Mouse (Mus musculus): ENCODE results near the gene Bcl2l1. TPM values are rescaled to one million over a fixed set of nuclear protein-coding genes. Genes with fewer than 3 reads are reported as not detected.

Gene Bcl2l1
- polyA plus RNA-seq, 1 experiment from 2014 or later: 75.0 TPM

DNA sequence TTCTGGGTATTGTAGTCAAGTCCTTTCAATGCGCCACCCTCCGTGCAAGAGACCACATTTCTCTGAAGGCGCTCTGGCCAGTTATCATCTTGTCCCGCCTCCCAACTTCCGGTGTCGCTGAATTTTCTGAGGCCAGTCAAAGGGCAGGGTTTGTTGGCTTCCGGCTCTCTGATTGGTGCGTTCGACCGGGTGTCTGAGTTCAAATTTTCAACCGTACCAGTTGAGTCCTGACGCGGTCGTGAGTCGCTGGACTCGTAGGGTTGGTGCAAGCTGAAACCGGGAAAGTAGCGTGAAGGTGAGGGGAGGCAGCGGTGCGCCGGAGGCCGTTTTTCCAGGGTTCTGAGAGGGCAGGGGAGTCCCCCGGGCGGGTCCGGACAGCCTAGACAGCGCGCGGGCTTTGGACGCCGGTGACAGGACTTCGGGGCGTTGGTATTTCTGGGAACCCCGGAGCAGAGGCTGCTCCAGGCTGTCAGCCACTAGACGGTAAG lies 16.3 kb upstream of the Bcl2l1 start, which contains the start of gene Tpx2:
Gene Tpx2, plus strand, starts transcription at position 150 of the 488 bp plus-strand sequence.
- ATAC-seq (replicated peaks; ENCODE audit: low FRiP score, low TSS enrichment, low read depth) (peak; percentile 96), DNase-seq (ENCODE audit: low spot score) (peak; percentile 98)
- Histone ChIP-seq H3K4me2 (ENCODE audit: low read length) (peak within 1 kb of the TSS; percentile 51), H3K36me3 (ENCODE audit: control insufficient read depth, insufficient read depth, low read length) (peaks cover 15% of the 10 kb centered on the region), H3K27ac (ENCODE audit: low read depth) (peak within 1 kb of the TSS; percentile 72), H3K9me3 (ENCODE audit: control insufficient read depth, low read length) (no peaks in the 10 kb centered on the region), H3K27me3 (replicated peaks; ENCODE audit: control insufficient read depth, insufficient read depth, low read length) (no peaks in the 10 kb centered on the region), H3K9ac (ENCODE audit: low read length) (peak within 1 kb of the TSS; percentile 73), H3K4me3 (ENCODE audit: low read depth, low read length) (peak within 1 kb of the TSS; percentile 74), H3K4me1 (replicated peaks; ENCODE audit: control insufficient read depth, insufficient read depth, low read length) (peaks cover 17% of the 10 kb centered on the region)
- under 1% methylated on average over 34 of the region's 34 CpGs for WGBS

DNA sequence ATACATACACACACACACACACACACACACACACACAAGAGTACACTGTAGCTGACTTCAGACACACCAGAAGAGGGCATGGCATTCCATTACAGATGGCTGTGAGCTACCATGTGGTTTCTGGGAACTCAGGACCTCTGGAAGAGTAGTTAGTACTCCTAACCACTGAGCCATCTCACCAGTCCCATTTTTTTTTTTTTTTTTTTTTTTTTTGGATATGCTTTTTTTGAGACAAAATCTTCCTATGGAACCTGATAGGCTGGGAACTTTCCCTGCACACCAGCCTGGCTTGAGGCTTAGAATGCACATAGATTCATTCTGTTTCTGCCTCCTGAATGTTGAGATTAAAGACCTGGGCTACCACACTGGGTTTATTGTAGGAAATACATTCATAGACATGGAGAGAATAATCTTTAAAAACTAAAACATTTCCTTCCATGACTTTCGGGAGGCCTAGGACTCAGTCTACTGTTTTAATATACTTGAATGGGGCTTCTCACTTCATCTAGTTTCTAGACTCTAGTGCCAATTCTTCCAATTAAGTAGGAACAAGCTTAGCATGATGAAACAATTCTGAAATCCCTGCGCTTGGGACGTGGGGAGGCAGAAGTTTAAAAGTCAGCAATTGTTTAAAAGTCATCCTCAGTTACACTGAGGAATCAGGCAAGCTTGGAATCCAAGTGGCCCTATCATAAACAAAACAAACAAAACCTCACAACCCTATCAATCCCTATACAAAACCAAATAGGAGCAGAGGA lies 15.7 kb upstream of the Bcl2l1 start:
- Histone ChIP-seq H3K4me2 (ENCODE audit: low read length) (peak overlapping the region; percentile 51), H3K4me3 (ENCODE audit: low read depth, low read length) (peak overlapping the region; percentile 16; the same call in 1 of the 2 replicates), H3K36me3 (ENCODE audit: control insufficient read depth, insufficient read depth, low read length) (peaks cover 8% of the 10 kb centered on the region), H3K4me1 (replicated peaks; ENCODE audit: control insufficient read depth, insufficient read depth, low read length) (peaks cover 17% of the 10 kb centered on the region), H3K9me3 (ENCODE audit: control insufficient read depth, low read length) (no peaks in the 10 kb centered on the region), H3K27ac (ENCODE audit: low read depth) (no peak overlapping the region), H3K9ac (ENCODE audit: low read length) (no peak overlapping the region), H3K27me3 (replicated peaks; ENCODE audit: control insufficient read depth, insufficient read depth, low read length) (no peaks in the 10 kb centered on the region)
- ATAC-seq (replicated peaks; ENCODE audit: low FRiP score, low TSS enrichment, low read depth) (no peak), DNase-seq (ENCODE audit: low spot score) (peak; percentile 57)
- WGBS: 18% methylated on average over 3 of the region's 3 CpGs

DNA sequence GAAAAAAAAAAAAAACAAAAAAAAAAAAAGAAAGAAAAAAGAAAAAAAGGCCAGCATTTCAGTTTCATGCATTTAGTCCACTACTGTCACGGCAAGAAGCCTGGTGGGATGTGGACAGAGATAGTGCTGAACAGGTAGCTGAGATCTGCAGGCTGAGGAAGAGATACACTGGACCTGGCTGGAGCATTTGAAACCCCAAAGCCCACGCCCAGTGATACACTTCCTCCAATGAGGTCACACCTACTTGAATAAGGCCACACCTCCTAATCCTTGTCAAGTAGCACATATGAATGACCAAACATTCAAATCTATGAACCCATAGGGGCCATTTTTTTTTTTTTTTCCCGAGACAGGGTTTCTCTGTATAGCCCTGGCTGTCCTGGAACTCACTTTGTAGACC lies 11.2 kb upstream of the Bcl2l1 start:
- H3K9me3 ChIP-seq (ENCODE audit: control insufficient read depth, low read length): no peaks in the 10 kb centered on the region
- no peak overlapping the region for H3K4me2 ChIP-seq (ENCODE audit: low read length)
- ATAC-seq (replicated peaks; ENCODE audit: low FRiP score, low TSS enrichment, low read depth) (no peak), DNase-seq (ENCODE audit: low spot score) (no peak)
- 0 out of 2 replicates have a peak, but pooled peaks cover 3% of the 10 kb centered on the region for H3K4me1 ChIP-seq (replicated peaks; ENCODE audit: control insufficient read depth, insufficient read depth, low read length)
- no peak overlapping the region for H3K4me3 ChIP-seq (ENCODE audit: low read depth, low read length)
- H3K27me3 ChIP-seq (replicated peaks; ENCODE audit: control insufficient read depth, insufficient read depth, low read length): no peaks in the 10 kb centered on the region
- no peaks in the 10 kb centered on the region for H3K36me3 ChIP-seq (ENCODE audit: control insufficient read depth, insufficient read depth, low read length)
- WGBS: 78% methylated on average over 3 of the region's 3 CpGs
- H3K9ac ChIP-seq (ENCODE audit: low read length): no peak overlapping the region
- H3K27ac ChIP-seq (ENCODE audit: low read depth): no peak overlapping the region

DNA sequence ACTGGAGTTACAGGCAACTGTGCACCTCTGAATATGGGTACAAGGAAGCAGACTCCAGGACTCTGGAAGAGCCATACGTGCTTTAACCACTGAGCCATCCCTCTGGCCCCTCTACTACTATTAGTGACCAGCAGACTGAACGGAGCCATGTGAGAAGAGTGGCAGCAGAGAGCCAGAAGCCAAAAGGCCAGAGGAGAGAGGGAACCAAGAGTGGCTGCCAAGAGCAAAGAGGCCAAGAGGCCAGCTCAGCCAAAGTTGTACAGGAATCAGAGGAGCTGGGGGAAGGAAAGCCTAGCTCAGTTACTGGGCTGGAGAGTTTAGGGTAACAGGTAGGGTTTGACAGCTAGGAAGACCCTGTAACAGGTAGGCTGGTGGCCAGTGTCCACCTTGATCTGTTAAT lies 7.7 kb upstream of the Bcl2l1 start:
- Histone ChIP-seq H3K36me3 (ENCODE audit: control insufficient read depth, insufficient read depth, low read length) (no peaks in the 10 kb centered on the region), H3K27me3 (replicated peaks; ENCODE audit: control insufficient read depth, insufficient read depth, low read length) (no peaks in the 10 kb centered on the region), H3K4me1 (replicated peaks; ENCODE audit: control insufficient read depth, insufficient read depth, low read length) (no peaks in the 10 kb centered on the region), H3K27ac (ENCODE audit: low read depth) (no peak overlapping the region), H3K4me2 (ENCODE audit: low read length) (no peak overlapping the region), H3K4me3 (ENCODE audit: low read depth, low read length) (no peak overlapping the region), H3K9ac (ENCODE audit: low read length) (no peak overlapping the region), H3K9me3 (ENCODE audit: control insufficient read depth, low read length) (no peaks in the 10 kb centered on the region)
- ATAC-seq (replicated peaks; ENCODE audit: low FRiP score, low TSS enrichment, low read depth) (no peak), DNase-seq (ENCODE audit: low spot score) (no peak)
- WGBS: 59% methylated on average over 2 of the region's 2 CpGs

DNA sequence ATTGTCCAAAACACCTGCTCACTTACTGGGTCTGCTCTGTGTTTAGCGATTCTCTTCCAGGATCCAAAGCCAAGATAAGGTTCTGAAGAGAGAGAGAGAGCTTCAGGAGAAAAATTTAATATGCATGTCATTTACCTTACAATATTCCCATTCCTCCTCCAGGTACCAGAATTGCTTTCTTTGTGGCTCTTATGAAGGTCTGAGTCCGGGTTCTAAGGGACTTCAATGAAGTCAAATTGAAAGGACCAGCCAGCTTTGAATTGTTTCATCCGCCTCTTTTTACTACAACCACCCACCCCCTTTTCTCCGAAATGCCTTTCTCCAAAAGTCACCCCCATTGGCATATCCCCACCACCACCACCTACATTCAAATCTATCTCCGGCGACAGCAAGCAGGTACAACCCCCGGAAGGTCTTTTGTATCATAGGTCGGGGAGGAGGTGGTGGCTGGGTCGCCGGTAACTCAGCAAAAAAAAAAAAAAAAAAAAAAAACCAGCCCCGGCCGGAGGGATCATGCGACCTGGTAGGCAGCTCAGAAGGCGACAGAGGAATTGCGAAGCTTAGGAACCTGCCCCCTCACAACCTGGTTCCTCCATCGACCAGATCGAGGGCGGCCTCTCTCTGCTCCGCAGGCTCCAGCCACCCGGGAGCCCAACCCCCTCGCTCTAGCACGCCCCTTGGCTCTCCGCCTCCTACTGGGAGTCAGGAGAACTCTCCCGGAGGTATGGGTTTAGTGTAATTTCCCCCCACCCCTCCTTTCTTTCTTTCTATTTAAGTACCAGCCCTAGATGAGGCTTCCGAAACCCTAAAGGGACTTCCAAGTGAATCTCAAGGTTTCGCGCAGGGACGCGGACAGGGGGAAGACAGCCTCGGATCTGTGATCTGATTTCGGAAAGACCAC lies 1.3 kb downstream of the Bcl2l1 start:
- Histone ChIP-seq H3K36me3 (ENCODE audit: control insufficient read depth, insufficient read depth, low read length) (no peaks in the 10 kb centered on the region), H3K9ac (ENCODE audit: low read length) (peak overlapping the region; percentile 94), H3K4me2 (ENCODE audit: low read length) (peak overlapping the region; percentile 73), H3K4me3 (ENCODE audit: low read depth, low read length) (peak overlapping the region; percentile 71), H3K4me1 (replicated peaks; ENCODE audit: control insufficient read depth, insufficient read depth, low read length) (peaks cover 32% of the 10 kb centered on the region), H3K27ac (ENCODE audit: low read depth) (peak overlapping the region; percentile 98), H3K9me3 (ENCODE audit: control insufficient read depth, low read length) (no peaks in the 10 kb centered on the region), H3K27me3 (replicated peaks; ENCODE audit: control insufficient read depth, insufficient read depth, low read length) (no peaks in the 10 kb centered on the region)
- ATAC-seq (replicated peaks; ENCODE audit: low FRiP score, low TSS enrichment, low read depth): peak; percentile 82
- 2% methylated on average over 31 of the region's 31 CpGs for WGBS
- DNase-seq (ENCODE audit: low spot score): peak; percentile 88

DNA sequence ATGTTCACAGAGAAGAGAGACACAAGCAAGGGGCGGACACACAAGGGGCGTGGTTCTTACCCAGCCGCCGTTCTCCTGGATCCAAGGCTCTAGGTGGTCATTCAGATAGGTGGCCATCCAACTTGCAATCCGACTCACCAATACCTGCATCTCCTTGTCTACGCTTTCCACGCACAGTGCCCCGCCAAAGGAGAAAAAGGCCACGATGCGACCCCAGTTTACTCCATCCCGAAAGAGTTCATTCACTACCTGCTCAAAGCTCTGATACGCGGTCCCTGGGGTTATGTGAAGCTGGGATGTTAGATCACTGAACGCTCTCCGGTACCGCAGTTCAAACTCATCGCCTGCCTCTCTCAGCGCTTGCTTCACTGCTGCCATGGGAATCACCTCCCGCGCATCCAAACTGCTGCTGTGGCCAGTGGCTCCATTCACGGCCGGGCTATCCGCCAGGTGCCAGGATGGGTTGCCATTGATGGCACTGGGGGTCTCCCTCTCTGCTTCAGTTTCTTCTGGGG lies 2.1 kb downstream of the Bcl2l1 start:
- Histone ChIP-seq H3K4me2 (ENCODE audit: low read length) (peak overlapping the region; percentile 73), H3K4me1 (replicated peaks; ENCODE audit: control insufficient read depth, insufficient read depth, low read length) (peaks cover 32% of the 10 kb centered on the region), H3K27ac (ENCODE audit: low read depth) (no peak overlapping the region), H3K4me3 (ENCODE audit: low read depth, low read length) (peak overlapping the region; percentile 71), H3K36me3 (ENCODE audit: control insufficient read depth, insufficient read depth, low read length) (no peaks in the 10 kb centered on the region), H3K27me3 (replicated peaks; ENCODE audit: control insufficient read depth, insufficient read depth, low read length) (no peaks in the 10 kb centered on the region), H3K9me3 (ENCODE audit: control insufficient read depth, low read length) (no peaks in the 10 kb centered on the region), H3K9ac (ENCODE audit: low read length) (peak overlapping the region; percentile 94)
- 67% methylated on average over 23 of the region's 23 CpGs for WGBS
- DNase-seq (ENCODE audit: low spot score) (no peak), ATAC-seq (replicated peaks; ENCODE audit: low FRiP score, low TSS enrichment, low read depth) (no peak)

DNA sequence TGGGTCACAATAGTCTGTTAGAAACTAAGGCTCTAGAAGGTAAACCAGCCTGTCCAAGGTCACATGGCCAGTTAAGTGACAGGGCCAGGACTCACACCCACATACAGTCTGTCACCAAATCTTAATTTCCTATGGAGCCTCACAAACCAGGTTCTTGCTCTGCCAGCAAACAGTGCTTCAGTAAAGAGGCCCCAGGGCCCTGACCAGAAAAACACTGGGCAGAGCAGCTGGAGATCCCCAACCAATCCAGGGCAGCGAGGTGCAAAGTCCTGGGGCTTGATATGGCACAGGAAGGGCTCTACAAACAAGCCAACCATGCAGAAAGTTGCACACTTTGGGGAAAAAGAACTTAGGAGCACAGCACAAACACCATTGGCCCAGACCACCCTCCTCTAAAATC lies 3.0 kb downstream of the Bcl2l1 start:
- ATAC-seq (replicated peaks; ENCODE audit: low FRiP score, low TSS enrichment, low read depth) (no peak), DNase-seq (ENCODE audit: low spot score) (no peak)
- H3K9ac ChIP-seq (ENCODE audit: low read length): peak overlapping the region; percentile 94; the same call in 1 of the 2 replicates
- peaks cover 32% of the 10 kb centered on the region for H3K4me1 ChIP-seq (replicated peaks; ENCODE audit: control insufficient read depth, insufficient read depth, low read length)
- WGBS: 48% methylated on average over 1 of the region's 1 CpGs
- H3K27ac ChIP-seq (ENCODE audit: low read depth): peak overlapping the region; percentile 33; the same call in 1 of the 2 replicates
- H3K9me3 ChIP-seq (ENCODE audit: control insufficient read depth, low read length): no peaks in the 10 kb centered on the region
- no peaks in the 10 kb centered on the region for H3K27me3 ChIP-seq (replicated peaks; ENCODE audit: control insufficient read depth, insufficient read depth, low read length)
- H3K4me2 ChIP-seq (ENCODE audit: low read length): peak overlapping the region; percentile 73
- no peaks in the 10 kb centered on the region for H3K36me3 ChIP-seq (ENCODE audit: control insufficient read depth, insufficient read depth, low read length)
- peak overlapping the region; percentile 71 for H3K4me3 ChIP-seq (ENCODE audit: low read depth, low read length)

DNA sequence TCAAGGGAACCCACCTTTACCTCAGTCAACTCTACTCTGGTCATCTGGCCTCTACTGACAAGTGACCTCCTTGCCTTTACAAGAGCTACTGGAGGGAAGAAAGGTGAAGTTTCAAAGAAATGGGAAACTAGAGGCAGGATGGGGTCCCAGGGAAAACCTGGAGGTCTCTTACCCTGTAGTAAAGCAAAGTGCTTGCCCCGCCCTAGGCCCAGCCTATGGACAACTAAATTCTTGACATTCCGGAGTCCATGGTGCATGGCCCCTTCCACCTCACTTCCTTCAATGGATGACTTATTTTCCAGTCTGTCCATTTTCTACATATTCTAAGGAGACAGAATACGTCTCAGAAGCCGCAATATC lies 3.5 kb downstream of the Bcl2l1 start:
- Histone ChIP-seq H3K4me1 (replicated peaks; ENCODE audit: control insufficient read depth, insufficient read depth, low read length) (peaks cover 32% of the 10 kb centered on the region), H3K27me3 (replicated peaks; ENCODE audit: control insufficient read depth, insufficient read depth, low read length) (no peaks in the 10 kb centered on the region), H3K27ac (ENCODE audit: low read depth) (peak overlapping the region; percentile 33; the same call in 1 of the 2 replicates), H3K4me2 (ENCODE audit: low read length) (peak overlapping the region; percentile 73), H3K4me3 (ENCODE audit: low read depth, low read length) (peak overlapping the region; percentile 71), H3K9ac (ENCODE audit: low read length) (no peak overlapping the region; the same call in 1 of the 2 replicates), H3K9me3 (ENCODE audit: control insufficient read depth, low read length) (no peaks in the 10 kb centered on the region), H3K36me3 (ENCODE audit: control insufficient read depth, insufficient read depth, low read length) (no peaks in the 10 kb centered on the region)
- whole genome bisulfite sequencing: 42% methylated on average over 4 of the region's 4 CpGs
- ATAC-seq (replicated peaks; ENCODE audit: low FRiP score, low TSS enrichment, low read depth) (no peak), DNase-seq (ENCODE audit: low spot score) (no peak)
